Mouse (Mus musculus) cerebellum, adult 9-11 months (tissue): ENCODE measurements around the gene Gldc.

Experiments
- DNase-seq: peaks from one replicate; pipeline ENCODE4 v3.0.0; 2022

The Gldc gene

DNA sequence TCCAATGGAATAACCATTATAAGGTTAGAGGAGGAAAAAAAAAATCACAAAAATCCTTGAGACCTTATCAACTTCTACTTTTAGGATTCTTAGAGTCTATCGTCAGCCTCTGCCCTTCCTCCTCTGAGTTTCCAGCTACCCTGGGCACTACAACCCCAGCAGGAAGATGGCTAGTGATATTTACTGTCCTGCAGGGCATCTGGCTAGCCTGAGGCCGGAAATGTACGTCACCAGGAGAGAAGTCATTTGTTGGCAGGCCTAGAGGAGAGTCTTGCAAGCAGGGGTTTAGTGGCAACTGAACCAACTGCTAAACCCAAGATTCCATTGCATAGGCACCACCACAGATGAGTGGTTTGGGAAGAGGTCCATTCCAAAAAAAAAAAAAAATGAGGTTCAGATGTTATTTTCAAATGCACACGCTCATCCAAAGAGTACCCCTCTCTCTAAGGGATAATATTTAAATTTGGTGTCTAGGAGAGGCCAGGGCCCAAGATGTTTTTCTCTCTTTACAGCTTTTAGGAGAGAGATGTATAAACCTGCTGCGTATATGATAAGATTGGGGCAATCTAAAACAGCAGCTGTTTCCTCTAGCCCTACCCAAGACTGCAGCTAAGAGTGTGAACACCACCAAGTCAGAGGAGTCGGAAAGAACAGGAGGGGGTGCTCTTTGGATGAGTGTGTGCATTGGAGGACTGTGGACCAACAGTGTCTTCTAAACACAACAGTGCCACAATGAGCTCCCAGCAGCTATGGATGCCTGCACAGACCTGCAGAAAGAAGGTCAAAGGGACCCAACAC, 70.0 kb downstream of the Gldc start:
- DNase-seq = no peak

DNA sequence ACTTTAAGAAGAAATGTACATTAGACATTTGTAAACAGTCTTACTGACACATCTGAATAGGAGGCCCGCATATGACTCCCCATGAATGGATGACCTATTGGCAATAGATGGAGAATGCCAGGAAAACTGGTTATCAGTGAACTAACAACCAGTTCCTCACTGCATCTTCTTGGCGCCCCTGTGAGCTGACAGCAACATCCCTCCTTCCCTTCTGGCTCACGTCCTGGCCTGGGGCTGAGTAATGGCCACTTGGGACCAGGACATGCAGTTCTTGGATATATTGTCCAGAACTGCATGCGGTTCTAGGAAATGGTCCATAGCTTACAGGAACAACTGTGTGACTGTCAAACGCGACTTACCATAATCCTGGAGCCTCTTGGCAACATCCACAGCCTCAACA, 72.6 kb downstream of the Gldc start:
- DNase-seq = no peak

DNA sequence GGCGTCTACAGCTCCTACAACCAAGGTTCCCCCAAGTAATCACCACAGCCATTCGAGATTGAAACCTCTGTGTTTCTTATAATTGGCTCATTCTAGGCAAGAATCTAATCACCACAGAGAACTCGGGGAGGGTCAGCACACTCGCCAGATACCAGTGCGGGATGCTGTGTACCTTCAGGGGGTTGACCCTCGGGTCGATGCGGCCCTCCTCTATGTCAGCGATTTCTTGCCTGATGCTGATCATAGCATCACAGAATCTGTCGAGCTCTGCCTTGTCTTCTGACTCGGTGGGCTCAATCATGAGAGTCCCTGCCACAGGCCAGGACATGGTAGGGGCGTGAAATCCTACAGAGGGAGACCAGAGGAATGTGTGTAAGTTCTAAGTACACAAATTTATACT, 74.7 kb downstream of the Gldc start:
- no peak for DNase-seq

DNA sequence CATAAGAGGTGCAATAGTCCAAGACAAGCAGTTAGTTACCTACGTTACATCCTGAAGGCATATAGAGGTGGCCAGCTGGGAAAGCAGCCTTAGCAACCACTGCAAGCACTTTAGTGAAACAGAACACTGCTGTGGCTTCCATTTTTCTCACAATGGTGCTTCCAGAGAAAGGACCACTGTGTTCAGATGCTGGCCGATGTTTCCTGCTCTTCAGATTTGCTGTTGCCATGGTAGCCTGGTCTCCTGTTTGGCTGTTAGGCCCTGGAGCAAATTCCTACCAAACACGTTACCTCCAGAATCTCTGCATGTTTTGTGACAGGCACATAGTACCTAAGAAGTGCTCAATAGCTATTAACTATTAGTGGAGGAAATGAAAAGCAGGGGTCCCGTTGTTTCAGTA, 78.2 kb downstream of the Gldc start:
- DNase-seq = no peak

DNA sequence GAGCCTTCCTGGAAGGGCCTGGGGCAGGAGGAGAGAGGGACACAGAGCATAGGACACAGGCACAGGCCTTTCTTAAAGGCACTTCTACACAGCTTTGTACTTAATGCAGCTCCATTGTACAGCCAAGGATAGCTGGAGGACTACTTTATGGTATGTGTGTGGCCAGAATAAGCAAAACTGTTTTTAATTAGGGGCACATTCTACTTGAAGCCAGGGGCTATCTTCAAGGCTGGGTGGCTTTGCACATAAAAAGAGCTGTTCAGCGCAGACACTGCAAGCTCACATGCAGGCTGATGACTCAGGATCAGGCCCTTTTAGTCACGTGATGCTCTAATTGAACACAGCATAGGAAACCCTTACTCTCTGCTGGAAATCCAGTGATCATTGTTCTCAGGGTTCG, 79.0 kb downstream of the Gldc start:
- DNase-seq = no peak

DNA sequence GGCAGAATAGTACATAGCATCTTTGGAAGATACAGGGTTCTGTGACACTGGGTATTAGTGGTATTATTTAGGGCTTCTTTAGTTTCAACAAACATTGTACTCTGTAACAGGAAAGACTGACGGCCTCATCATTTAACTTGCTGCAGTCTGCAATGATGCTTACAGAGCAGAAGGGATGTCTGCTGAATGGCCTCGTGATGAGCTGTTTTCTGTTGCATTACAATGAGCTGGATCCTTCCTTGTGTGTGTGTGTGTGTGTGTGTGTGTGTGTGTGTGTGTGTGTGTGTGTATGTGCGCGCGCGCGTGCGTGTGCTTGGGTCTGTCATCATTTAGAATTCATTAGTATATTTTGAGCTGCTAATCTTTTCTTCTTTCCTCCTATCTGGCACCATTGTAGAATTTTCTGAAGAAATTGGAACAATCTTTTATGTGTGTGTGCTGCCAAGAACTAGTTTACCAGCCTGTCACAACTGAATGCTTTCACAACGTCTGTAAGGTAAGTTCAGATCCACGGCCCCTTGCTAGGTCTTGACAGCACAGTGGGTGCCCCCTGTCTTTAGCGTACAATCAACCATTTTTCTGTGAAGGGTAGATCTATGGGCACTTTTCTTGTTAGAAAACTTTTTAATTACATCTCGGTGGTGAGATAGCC, 83.5 kb downstream of the Gldc start:
- DNase-seq = no peak

- DNase-seq = no peak
Observed at GRCm38 (mm10) chr19:30090163-30090562, 85.1 kb downstream of the Gldc start.

DNA sequence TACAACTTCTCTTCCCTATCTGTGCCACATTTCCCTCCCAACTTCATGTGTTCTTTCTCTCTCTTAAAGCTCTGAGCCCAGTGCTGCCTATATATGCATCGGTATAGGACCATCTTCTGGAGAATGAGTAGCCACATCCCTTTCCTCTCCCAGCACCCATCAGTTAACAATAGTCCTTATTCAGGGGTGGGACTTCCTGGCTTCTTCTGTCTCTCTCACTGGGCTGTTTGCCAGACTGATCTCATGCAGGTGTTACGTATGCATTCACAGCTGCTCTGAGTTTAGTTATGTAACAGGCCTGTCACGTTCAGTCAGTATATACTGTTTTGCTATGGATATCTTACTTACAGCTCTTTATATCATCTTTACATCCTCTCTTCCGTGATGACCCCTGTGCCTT, 109.4 kb downstream of the Gldc start:
- no peak for DNase-seq

- no peak for DNase-seq
Observed at GRCm38 (mm10) chr19:30054218-30054617, 121.0 kb downstream of the Gldc start.

GRCm38 (mm10) chr19:30051479-30051878, 123.8 kb downstream of the Gldc start:
- no peak for DNase-seq

DNA sequence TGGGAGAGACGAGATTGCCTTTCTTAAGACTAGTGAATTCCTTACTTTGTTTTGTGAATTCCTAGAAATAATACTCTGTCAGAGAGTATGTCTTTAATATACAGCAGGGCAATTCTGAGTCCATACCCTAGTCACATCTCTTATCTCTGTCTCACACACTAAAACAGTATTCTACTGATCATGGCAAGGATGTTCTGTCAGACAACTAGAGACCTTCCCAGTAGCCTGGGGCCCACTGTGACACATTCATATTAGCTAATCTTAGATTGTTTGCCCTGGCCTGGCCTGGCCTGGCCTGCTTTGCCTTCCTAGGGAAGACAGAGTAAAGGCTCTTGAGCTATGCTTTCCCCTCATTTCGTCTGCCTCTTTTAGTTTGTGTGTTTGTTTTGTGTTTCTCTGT, 124.6 kb downstream of the Gldc start:
- no peak for DNase-seq
